Mouse (Mus musculus) frontal cortex, postnatal 10 days (tissue): Measurements from ENCODE around the gene Rab3gap2.

ENCODE experiments used
- DNase-seq, 2 experiments: peaks; one replicate each; pipeline ENCODE4 v3.0.0; 2022; ENCODE audit warnings: low spot score in 2 of 2, mixed read lengths in 1 of 2

Gene Rab3gap2

GRCm38 (mm10) chr1:185226889-185227288, 23.0 kb downstream of the Rab3gap2 start:
- no peak for DNase-seq

- DNase-seq = no peak
These were observed 23.8 kb downstream of the Rab3gap2 start for GRCm38 (mm10) chr1:185227766-185228165.

- DNase-seq = no peak
These were observed 25.7 kb downstream of the Rab3gap2 start for GRCm38 (mm10) chr1:185229406-185230201.

- no peak for DNase-seq
These were observed 31.9 kb downstream of the Rab3gap2 start for GRCm38 (mm10) chr1:185235837-185236236.

- DNase-seq = no peak
These were observed 32.6 kb downstream of the Rab3gap2 start for GRCm38 (mm10) chr1:185236530-185236929.

- no peak for DNase-seq
These were observed 39.1 kb downstream of the Rab3gap2 start for GRCm38 (mm10) chr1:185243013-185243412.

- DNase-seq = no peak
These were observed 41.5 kb downstream of the Rab3gap2 start for GRCm38 (mm10) chr1:185245456-185245855.

GRCm38 (mm10) chr1:185247429-185248085, 43.6 kb downstream of the Rab3gap2 start:
- no peak for DNase-seq

- no peak for DNase-seq
These were observed 44.8 kb downstream of the Rab3gap2 start for GRCm38 (mm10) chr1:185248728-185249127.

- DNase-seq = no peak
These were observed 48.4 kb downstream of the Rab3gap2 start for GRCm38 (mm10) chr1:185252351-185252750.

GRCm38 (mm10) chr1:185253140-185253892, 49.4 kb downstream of the Rab3gap2 start:
- peak; percentile 50 to 58 for DNase-seq

- no peak for DNase-seq
These were observed 51.4 kb downstream of the Rab3gap2 start for GRCm38 (mm10) chr1:185255336-185255735.

GRCm38 (mm10) chr1:185256753-185257152, 52.8 kb downstream of the Rab3gap2 start:
- no peak for DNase-seq

GRCm38 (mm10) chr1:185262565-185262964, 58.6 kb downstream of the Rab3gap2 start:
- no peak for DNase-seq

GRCm38 (mm10) chr1:185268675-185269074, 64.8 kb downstream of the Rab3gap2 start:
- no peak for DNase-seq

GRCm38 (mm10) chr1:185270403-185271097, 66.6 kb downstream of the Rab3gap2 start:
- DNase-seq = no peak

GRCm38 (mm10) chr1:185271373-185271772, 67.5 kb downstream of the Rab3gap2 start:
- DNase-seq = no peak

GRCm38 (mm10) chr1:185274819-185275545, 71.1 kb downstream of the Rab3gap2 start:
- no peak for DNase-seq

GRCm38 (mm10) chr1:185275976-185276375, 72.1 kb downstream of the Rab3gap2 start:
- no peak for DNase-seq

GRCm38 (mm10) chr1:185277022-185277421, 73.1 kb downstream of the Rab3gap2 start:
- no peak for DNase-seq

- DNase-seq = no peak
These were observed 75.4 kb downstream of the Rab3gap2 start for GRCm38 (mm10) chr1:185279288-185279687.
